Mouse (Mus musculus) retina, embryonic 14.5 days (tissue): ENCODE data around the gene Prmt6.

Experiments
- DNase-seq: peaks from one replicate; pipeline ENCODE4 v3.0.0-alpha.2; 2015; ENCODE audit warnings: low spot score

The Prmt6 gene

GRCm38 (mm10) chr3:110250839-110251700, at the start of gene Prmt6:
Prmt6 (minus strand) TSS chr3:110250998.
- peak; percentile 91 for DNase-seq

GRCm38 (mm10) chr3:110290485-110291045, 39.8 kb upstream of the Prmt6 start:
- no peak for DNase-seq

DNA sequence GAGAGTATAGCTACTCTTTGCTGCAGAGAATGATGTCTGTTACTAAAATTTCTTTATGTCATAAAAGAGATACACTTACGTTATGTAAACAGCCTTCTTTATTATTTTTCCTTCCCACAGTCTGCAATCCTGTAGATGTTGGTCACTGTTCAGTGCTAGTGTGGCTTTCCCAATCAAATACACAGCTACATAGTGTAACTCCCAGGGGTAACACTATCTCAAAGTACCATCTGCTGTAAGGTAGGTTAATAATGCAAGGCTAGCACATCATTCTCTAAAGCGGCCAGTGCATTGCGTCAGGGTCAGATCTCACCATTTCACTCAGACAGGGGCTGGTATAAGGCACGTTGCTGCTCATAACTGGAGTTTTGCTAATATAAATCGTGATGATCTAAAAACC, 31.9 kb upstream of the Prmt6 start:
- DNase-seq = no peak

DNA sequence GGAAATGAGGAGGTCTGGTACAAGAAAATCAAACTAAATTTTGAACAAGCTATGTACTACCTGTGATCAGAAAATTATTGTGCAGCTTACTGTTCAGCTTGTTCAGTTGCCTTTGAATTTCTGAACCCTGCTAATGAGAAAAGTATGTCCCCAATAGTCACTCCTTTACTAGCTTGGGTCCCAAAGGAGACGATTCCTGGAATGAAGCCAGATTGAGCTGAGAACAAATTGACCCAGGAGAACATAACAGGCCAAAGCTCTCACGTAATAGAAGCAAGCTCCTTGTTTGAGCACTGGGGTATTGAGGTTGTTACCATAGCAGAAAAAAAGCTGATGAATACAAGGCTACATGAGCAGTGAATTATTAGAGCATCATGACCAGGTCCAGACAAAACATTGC, 17.0 kb upstream of the Prmt6 start:
- no peak for DNase-seq

- no peak for DNase-seq
Observed at GRCm38 (mm10) chr3:110253105-110253504, 2.3 kb upstream of the Prmt6 start.

DNA sequence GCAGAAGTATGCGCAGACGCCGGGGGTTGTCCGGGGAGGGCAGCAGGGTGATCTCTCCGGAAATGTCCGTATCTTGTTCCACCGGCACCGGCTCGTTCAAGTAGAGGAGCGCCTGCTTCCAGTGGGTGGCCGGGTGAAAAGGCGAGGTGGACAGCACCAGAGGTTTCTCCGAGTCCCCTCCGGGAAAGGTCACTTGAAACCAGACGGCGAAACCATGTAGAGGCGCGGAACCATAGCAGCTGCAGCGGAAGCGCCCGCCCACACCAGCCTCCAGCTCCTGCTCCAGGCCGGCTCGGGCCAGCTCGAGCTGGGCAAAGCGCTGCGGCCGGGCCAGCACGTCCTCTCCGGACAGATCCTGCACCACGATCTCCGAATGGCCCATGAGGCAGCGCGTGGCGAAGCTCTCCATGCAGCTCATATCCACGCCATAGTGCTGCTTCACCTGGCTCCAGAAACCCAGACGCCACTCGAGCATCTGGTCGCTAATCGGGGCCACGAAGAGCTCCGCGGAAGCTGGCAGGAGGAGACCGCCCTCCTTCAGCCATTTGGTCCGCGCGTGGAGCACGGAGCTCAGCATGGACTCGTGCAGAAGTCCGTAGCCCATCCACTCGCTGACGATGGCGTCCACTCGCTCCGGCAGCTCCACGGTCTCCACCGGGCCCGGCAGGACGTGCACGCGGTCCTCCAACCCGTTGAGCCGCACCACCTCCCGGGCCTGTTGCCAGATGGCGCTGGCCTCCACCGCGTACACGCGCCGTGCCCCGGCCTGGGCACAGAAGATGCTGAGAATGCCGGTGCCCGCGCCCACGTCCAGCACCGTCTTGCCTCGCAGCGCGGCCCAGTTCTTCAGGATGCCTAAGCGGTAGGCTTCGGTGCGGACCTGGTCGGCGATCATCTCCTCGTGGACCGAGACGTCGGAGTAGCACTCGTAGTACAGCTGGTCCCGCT, 633 bp downstream of the Prmt6 start:
- DNase-seq = peak; percentile 73

- no peak for DNase-seq
Observed at GRCm38 (mm10) chr3:110236819-110237463, 13.9 kb downstream of the Prmt6 start.
